Mouse (Mus musculus) lung, postnatal 0 days (tissue): ENCODE data around the gene Myb.

Experiments used
- CTCF ChIP-seq: IDR thresholded peaks from 2 replicates; pipeline ENCODE4 v1.5.1; 2016; ENCODE audit warnings: antibody characterized with exemption, mild to moderate bottlenecking
- EP300 ChIP-seq: IDR thresholded peaks from 2 replicates; pipeline ENCODE4 v1.6.1; 2016; ENCODE audit warnings: antibody characterized with exemption, mild to moderate bottlenecking, control low read depth

GRCm38 (mm10) chr10:21090922-21091700 is 69.7 kb downstream of the Myb start:
- TF ChIP-seq CTCF (no peak), EP300 (no peak)
